Mouse (Mus musculus): Measurements from ENCODE around the gene Hist1h1b. TPM values are rescaled to one million over a fixed set of nuclear protein-coding genes. Genes with fewer than 3 reads are reported as not detected.
"Not testable (repeated sequence)": the region's sequence is repeated elsewhere in the genome, so short reads cannot be mapped to it uniquely, and the experiment has no call there.

Gene Hist1h1b
- polyA plus RNA-seq, 1 experiment, result 0.41 TPM

DNA sequence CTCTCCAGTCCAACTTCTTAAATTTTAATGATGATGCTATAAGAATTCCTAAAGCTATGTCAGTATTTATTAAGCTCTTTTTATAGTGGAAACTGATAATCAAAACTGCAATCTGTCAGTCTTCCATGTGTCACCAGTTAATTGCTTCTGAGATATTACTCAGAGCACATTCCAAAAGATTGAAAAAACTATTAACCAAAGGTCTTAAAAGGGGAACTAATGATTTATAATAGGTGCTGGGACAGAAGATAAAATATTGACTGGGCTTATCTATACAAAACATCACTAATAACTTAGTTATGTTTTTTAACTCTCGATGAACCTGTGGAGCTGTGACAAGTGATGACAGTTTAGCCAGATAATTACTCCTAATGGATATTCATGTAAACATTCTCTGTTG lies 35.4 kb downstream of the Hist1h1b start:
- no peak overlapping the region for H3K4me3 ChIP-seq (replicated peaks; ENCODE audit: insufficient read depth, low read depth, low read length)
- H3K27me3 ChIP-seq (ENCODE audit: control insufficient read depth, insufficient read depth, low read length), result no peaks in the 10 kb centered on the region
- DNase-seq, result no peak
- H3K4me1 ChIP-seq (ENCODE audit: control insufficient read depth, insufficient read depth, low read length), result no peaks in the 10 kb centered on the region
- WGBS, result 97% methylated on average over 1 of the region's 1 CpGs
- TF ChIP-seq CTCF (IDR thresholded peaks at IDR 0.05; ENCODE audit: borderline replicate concordance, insufficient read depth, low read depth, low read length) (no peak), POLR2A (IDR thresholded peaks at IDR 0.05; ENCODE audit: borderline replicate concordance, insufficient read depth, low read length) (no peak)
- H3K27ac ChIP-seq (ENCODE audit: insufficient read depth, low read length), result no peak overlapping the region

DNA sequence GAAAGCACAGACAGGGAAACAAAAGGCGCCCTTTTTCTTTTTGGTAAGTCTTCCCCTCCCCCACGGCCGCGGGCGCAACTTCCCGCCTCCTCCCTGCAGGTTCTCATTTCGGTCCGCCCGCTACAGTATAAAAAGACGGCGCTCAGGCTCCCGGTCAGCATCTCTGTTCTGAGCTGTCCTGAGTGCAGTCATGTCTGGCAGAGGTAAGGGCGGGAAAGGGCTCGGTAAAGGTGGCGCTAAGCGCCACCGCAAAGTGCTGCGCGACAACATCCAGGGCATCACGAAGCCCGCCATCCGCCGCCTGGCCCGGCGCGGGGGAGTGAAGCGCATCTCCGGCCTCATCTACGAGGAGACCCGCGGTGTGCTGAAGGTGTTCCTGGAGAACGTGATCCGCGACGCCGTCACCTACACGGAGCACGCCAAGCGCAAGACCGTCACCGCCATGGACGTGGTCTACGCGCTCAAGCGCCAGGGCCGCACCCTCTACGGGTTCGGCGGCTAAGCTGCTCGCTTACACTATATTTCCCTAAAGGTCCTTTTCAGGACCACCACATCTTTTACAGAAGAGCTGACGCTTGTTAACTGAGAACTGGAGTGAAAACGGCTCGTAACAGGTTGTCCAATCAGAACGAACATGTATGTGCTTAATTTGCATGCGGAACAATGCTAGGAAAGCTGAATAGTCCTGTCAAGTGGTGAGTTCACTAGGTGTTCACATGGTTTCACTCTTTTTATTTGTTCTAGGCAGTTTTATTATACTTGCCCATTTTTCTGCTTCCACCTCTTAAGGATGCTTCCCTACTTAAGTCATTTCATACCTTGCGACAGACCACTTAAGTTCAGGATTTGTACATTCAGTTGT lies 45.3 kb downstream of the Hist1h1b start, which contains the start of gene Hist1h4j:
Gene Hist1h4j (plus strand): TSS at position 159 of the 862 bp plus-strand sequence.
- H3K4me1 ChIP-seq (ENCODE audit: control insufficient read depth, insufficient read depth, low read length); H3K27me3 ChIP-seq (ENCODE audit: control insufficient read depth, insufficient read depth, low read length); H3K27ac ChIP-seq (ENCODE audit: insufficient read depth, low read length): not testable (repeated sequence)
- H3K4me3 ChIP-seq (replicated peaks; ENCODE audit: insufficient read depth, low read depth, low read length), result peak within 1 kb of the TSS; percentile 35
- peak; percentile 80 to 81 for DNase-seq
- WGBS, result under 1% methylated on average over 48 of the region's 56 CpGs
- TF ChIP-seq POLR2A (IDR thresholded peaks at IDR 0.05; ENCODE audit: borderline replicate concordance, insufficient read depth, low read length), result peak; percentile 74; the same call in 1 of the 2 replicates

DNA sequence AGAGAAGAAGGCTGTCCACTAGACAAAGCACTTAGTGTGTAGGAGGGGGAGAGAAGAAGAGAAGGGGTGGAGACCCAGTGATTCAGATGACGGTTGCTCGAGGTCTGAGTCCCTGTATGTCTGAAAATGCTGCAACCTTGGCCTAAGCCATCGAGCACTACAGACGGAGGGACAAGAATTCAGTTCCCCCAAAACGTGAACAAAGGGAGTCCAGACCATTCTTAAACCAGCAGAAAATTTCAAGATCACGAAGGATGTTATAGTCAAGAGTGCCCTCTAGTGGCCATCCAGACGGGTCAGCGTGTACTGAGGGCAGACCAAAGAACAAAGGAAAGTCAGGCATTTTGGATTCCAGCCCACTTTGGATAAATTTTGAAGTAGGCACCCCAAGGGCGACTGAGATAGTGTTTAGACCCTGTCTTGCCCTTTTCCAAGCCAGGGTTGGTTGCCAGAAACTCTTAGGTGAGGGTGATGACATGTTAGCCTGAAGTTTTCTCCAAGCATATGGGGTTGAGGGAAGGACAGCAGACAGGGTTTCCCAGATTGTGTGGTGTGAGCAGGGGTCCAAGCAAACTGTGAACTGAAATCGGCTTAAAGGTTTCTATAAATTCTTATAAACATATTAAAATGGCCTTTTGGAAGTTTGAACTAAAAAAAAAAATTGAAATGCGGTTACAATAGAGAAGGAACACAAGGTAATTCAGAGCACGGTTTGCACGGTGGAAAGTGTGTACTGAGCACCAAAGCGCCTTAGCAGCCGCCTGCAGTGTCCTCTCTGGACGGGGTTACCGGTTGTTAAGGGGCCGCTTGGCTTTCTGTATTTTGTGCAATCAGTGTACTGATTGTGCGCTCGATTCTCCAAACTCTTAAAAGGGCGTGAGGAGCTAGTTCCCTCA lies 46.2 kb downstream of the Hist1h1b start:
- no peak overlapping the region for H3K27ac ChIP-seq (ENCODE audit: insufficient read depth, low read length)
- no peak for TF ChIP-seq POLR2A (IDR thresholded peaks at IDR 0.05; ENCODE audit: borderline replicate concordance, insufficient read depth, low read length)
- TF ChIP-seq CTCF (IDR thresholded peaks at IDR 0.05; ENCODE audit: borderline replicate concordance, insufficient read depth, low read depth, low read length), result peak; percentile 84
- under 1% methylated on average over 21 of the region's 21 CpGs for WGBS
- peak; percentile 75 to 85 for DNase-seq
- no peaks in the 10 kb centered on the region for H3K4me1 ChIP-seq (ENCODE audit: control insufficient read depth, insufficient read depth, low read length)
- H3K4me3 ChIP-seq (replicated peaks; ENCODE audit: insufficient read depth, low read depth, low read length), result peak overlapping the region; percentile 35
- no peaks in the 10 kb centered on the region; the same call in 1 of the 2 replicates for H3K27me3 ChIP-seq (ENCODE audit: control insufficient read depth, insufficient read depth, low read length)

DNA sequence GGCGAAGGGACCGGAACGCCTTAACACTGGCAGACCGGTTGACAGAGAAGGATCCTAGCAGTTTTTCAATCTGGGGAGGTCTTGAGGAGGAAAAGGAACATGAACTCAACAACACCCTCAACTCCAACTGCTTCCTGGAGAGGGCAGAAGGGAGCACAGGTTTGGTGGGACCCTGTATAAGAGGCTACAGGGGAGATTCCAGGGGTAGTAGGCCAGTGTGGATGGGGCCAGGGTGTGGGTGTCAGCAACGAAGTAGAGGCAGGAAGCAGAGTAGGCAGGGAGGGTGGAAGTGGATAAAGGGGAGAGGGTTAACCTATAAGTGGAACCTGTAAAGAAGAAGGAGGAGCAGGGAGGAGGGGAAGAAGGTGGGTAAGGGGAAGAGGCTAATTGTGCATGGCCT lies 47.0 kb downstream of the Hist1h1b start:
- no peak overlapping the region for H3K27ac ChIP-seq (ENCODE audit: insufficient read depth, low read length)
- 84% methylated on average over 5 of the region's 5 CpGs for WGBS
- TF ChIP-seq CTCF (IDR thresholded peaks at IDR 0.05; ENCODE audit: borderline replicate concordance, insufficient read depth, low read depth, low read length), result no peak
- no peak for TF ChIP-seq POLR2A (IDR thresholded peaks at IDR 0.05; ENCODE audit: borderline replicate concordance, insufficient read depth, low read length)
- H3K4me3 ChIP-seq (replicated peaks; ENCODE audit: insufficient read depth, low read depth, low read length), result no peak overlapping the region
- no peaks in the 10 kb centered on the region for H3K4me1 ChIP-seq (ENCODE audit: control insufficient read depth, insufficient read depth, low read length)
- no peaks in the 10 kb centered on the region; the same call in 1 of the 2 replicates for H3K27me3 ChIP-seq (ENCODE audit: control insufficient read depth, insufficient read depth, low read length)
- no peak for DNase-seq

Other genes starting within 250 kb of the Hist1h1b start
- gene Zkscan8, start 249.5 kb downstream of the Hist1h1b start, polyA plus RNA-seq (2012; rRNA removed), result 7.5 and 9.8 TPM in 2 replicates
- gene Olfr1366, start 237.8 kb downstream of the Hist1h1b start, polyA plus RNA-seq (2012; rRNA removed), result not detected in 2 replicates
- not detected in 2 replicates for gene Olfr1535, start 220.7 kb downstream of the Hist1h1b start, polyA plus RNA-seq (2012; rRNA removed)
- gene Olfr1364, start 198.9 kb downstream of the Hist1h1b start, polyA plus RNA-seq (2012; rRNA removed), result not detected in 2 replicates
- not detected in 2 replicates for gene Olfr1362, start 166.6 kb downstream of the Hist1h1b start, polyA plus RNA-seq (2012; rRNA removed)
- gene Olfr11, start 138.1 kb downstream of the Hist1h1b start, polyA plus RNA-seq (2012; rRNA removed), result 0.03 TPM in 1 of 2 replicates, not detected in the other
- not detected in 2 replicates for gene Olfr1361, start 117.2 kb downstream of the Hist1h1b start, polyA plus RNA-seq (2012; rRNA removed)
- gene Olfr1360, start 103.2 kb downstream of the Hist1h1b start, polyA plus RNA-seq (2012; rRNA removed), result not detected in 2 replicates
- gene Olfr1359, start 82.5 kb downstream of the Hist1h1b start, polyA plus RNA-seq (2012; rRNA removed), result not detected in 2 replicates
- not detected in 2 replicates for gene Hist1h2bl, start 64.5 kb downstream of the Hist1h1b start, polyA plus RNA-seq (2012; rRNA removed)
- gene Hist1h2ai, start 64.2 kb downstream of the Hist1h1b start, polyA plus RNA-seq (2012; rRNA removed), result 0.84 and 1.5 TPM in 2 replicates
- gene Hist1h3h, start 63.0 kb downstream of the Hist1h1b start, polyA plus RNA-seq (2012; rRNA removed), result 2.9 TPM in 1 of 2 replicates, not detected in the other
- not detected in 2 replicates for gene Hist1h2bm, start 58.6 kb downstream of the Hist1h1b start, polyA plus RNA-seq (2012; rRNA removed)
- 2.4 and 3.6 TPM in 2 replicates for gene Hist1h4j, start 45.6 kb downstream of the Hist1h1b start, polyA plus RNA-seq (2012; rRNA removed)
- gene Hist1h4k, start 30.1 kb downstream of the Hist1h1b start, polyA plus RNA-seq (2012; rRNA removed), result 16.9 and 17.5 TPM in 2 replicates
- gene Hist1h2ak, start 26.8 kb downstream of the Hist1h1b start, polyA plus RNA-seq (2012; rRNA removed), result 1.9 and 2.4 TPM in 2 replicates
- gene Hist1h2bn, start 26.5 kb downstream of the Hist1h1b start, polyA plus RNA-seq (2012; rRNA removed), result 1.2 and 2.6 TPM in 2 replicates
- gene Hist1h3i, start 2.7 kb upstream of the Hist1h1b start, polyA plus RNA-seq (2012; rRNA removed), result 1.9 and 4.9 TPM in 2 replicates
- gene Hist1h2an, start 6.6 kb upstream of the Hist1h1b start, polyA plus RNA-seq (2012; rRNA removed), result not detected in 2 replicates
- not detected in 2 replicates for gene Hist1h2bp, start 6.8 kb upstream of the Hist1h1b start, polyA plus RNA-seq (2012; rRNA removed)
- 1.2 and 2.3 TPM in 2 replicates for gene Hist1h2bq, start 29.6 kb upstream of the Hist1h1b start, polyA plus RNA-seq (2012; rRNA removed)
- gene Hist1h2ao, start 29.8 kb upstream of the Hist1h1b start, polyA plus RNA-seq (2012; rRNA removed), result not detected in 2 replicates
- not detected in 2 replicates for gene Hist1h4m, start 31.1 kb upstream of the Hist1h1b start, polyA plus RNA-seq (2012; rRNA removed)
- gene Hist1h4n, start 51.6 kb upstream of the Hist1h1b start, polyA plus RNA-seq (2012; rRNA removed), result 12.7 and 19.8 TPM in 2 replicates
- 1.5 and 1.6 TPM in 2 replicates for gene Hist1h2ap, start 52.9 kb upstream of the Hist1h1b start, polyA plus RNA-seq (2012; rRNA removed)
- gene Hist1h2br, start 53.1 kb upstream of the Hist1h1b start, polyA plus RNA-seq (2012; rRNA removed), result 0.16 and 1.3 TPM in 2 replicates
- 0.95 and 1.0 TPM in 2 replicates for gene Zfp184, start 164.5 kb upstream of the Hist1h1b start, polyA plus RNA-seq (2012; rRNA removed)
- gene Pom121l2, start 200.6 kb upstream of the Hist1h1b start, polyA plus RNA-seq (2012; rRNA removed), result not detected in 2 replicates
- 0.36 and 1.1 TPM in 2 replicates for gene Prss16, start 229.1 kb upstream of the Hist1h1b start, polyA plus RNA-seq (2012; rRNA removed)